Mouse (Mus musculus): ENCODE measurements around the gene Galnt12.
"Not testable (repeated sequence)": the region's sequence is repeated elsewhere in the genome, so short reads cannot be mapped to it uniquely, and the experiment has no call there.

Gene Galnt12

DNA sequence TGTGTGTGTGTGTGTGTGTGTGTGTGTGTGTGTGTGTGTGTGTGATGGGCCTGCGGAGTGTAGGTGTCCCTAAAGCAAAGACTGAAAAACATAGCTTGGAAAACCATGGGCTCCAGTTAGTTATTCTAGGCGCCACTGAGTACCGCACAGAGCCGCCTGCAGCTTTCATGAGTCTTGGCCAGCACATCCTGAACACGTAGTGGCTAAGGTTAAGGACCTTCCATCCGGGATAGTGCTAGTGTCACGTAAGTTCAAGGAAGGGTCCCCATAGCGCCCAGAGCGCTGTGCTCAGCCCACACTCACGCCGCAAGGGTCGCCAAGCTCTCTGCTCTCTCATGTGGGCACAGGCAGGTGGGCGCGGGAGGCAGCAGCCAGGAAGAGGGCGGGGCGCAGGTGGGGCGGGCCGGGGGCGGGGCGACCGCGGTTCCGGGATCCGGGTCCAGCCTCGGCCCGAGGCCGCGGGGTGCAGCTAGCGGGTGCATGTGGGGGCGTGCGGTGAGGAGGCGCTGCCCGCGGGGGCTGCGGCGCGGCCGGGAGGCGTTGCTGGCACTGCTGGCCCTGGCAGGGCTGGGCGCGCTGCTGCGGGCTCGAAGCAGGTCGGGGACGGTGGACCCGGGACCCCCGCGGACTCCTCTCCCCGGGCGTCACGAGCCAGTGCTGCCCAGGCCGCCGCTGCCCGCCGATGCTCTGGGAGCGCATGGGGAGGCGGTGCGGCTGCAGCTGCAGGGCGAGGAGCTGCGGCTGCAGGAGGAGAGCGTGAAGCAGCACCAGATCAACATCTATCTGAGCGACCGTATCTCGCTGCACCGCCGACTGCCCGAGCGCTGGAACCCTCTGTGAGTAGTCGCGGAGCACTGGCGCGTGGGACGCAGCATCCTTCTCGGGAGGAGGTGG, at the start of gene Galnt12:
Gene Galnt12, plus strand, starts transcription at position 417 of the 894 bp plus-strand sequence.
- DNase-seq (ENCODE audit: low read depth, low spot score): no peak

DNA sequence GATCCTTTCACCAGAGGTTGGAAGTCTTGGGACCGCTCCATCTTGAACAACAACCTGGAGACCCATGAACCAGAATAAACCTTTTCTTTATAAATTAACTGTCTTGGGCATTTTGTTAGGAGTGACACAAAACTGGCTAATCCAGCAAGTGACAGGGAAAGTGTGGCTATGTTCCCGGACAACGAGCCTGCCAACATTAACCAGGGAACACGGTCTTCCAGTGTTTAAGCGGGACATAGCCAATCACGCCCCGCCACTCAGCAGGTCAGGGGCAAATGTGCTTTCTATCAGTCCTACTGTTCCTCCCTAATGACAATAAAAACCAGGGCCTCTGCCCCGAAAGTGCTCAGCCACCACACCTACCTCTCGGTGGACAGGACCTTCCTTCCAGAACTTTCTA, 47.8 kb upstream of the Galnt12 start:
- DNase-seq (ENCODE audit: low read depth, low spot score): no peak

DNA sequence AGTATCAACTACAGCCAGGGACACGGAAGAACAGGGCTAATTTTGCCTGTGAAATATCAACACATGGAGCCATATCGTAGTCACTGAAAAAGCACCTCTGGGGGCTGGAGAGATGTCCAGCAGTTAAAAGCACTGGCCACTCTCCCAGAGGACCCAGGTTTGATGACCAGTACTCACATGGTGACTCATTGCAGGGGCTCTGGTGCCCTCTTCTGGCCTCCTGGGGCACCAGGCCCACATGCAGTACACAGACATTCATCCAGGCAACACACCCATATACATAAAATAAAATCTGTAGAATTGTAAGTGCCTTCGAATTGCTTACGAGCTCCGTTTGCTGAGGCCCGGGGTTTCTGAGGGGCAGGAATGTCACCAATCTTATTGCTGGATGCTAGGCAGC, 44.7 kb upstream of the Galnt12 start:
- DNase-seq (ENCODE audit: low read depth, low spot score): no peak

DNA sequence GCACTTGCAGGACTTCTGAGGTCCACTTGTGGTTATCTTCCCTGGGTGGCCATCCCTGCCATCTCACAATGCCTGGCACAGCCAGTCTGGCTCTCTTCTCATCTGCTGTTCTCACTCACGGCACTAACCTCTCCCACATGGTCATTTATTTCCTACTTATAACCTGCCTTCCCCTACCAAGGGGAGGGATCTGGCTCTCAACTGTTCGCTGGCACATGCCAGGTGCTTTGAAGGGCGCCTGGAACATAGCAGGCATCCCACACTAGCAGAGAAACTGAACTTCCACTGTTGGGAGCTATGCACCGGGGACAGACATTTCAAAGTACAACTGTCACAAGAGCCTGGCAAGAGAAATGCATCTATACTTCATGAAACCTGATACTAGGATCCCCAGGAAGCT, 43.9 kb upstream of the Galnt12 start:
- DNase-seq (ENCODE audit: low read depth, low spot score): no peak

DNA sequence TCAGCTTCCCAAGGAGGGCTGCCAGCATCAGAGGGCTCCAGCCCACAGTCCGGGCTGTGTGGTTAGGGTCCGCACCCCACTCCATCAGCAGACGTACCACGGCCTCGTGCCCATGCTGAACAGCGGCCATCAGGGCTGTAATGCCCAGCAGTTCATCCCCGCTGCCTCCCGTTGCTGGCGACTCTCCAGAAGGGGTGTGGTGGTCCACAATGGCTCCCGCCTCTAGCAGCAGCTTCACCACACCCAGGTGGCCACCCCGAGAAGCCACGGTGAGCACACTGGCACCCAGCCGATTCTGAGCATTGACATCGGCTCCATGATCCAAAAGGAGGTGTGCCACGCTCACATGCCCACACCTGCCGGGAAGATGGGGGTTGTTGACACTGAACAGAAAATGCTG, 42.5 kb upstream of the Galnt12 start:
- DNase-seq (ENCODE audit: low read depth, low spot score): no peak

DNA sequence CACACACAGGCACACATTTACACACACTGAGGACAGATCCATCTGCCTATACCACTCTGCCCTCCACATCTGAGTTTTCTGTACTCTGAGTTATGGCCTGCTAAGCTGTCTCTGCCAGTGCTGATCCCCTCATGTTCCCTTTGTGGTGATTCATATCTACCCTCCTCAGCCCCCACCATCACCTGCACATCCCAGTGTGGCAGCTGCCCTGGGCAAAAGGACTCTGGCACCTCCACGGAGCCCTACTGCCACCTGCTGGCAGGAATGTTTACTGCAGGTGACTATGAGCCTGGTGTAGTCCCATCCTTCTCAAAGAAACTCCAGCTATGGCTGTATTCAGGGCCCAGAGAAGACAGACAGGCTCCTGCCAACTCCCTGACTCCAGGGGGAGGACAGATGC, 41.5 kb upstream of the Galnt12 start:
- DNase-seq (ENCODE audit: low read depth, low spot score): no peak

DNA sequence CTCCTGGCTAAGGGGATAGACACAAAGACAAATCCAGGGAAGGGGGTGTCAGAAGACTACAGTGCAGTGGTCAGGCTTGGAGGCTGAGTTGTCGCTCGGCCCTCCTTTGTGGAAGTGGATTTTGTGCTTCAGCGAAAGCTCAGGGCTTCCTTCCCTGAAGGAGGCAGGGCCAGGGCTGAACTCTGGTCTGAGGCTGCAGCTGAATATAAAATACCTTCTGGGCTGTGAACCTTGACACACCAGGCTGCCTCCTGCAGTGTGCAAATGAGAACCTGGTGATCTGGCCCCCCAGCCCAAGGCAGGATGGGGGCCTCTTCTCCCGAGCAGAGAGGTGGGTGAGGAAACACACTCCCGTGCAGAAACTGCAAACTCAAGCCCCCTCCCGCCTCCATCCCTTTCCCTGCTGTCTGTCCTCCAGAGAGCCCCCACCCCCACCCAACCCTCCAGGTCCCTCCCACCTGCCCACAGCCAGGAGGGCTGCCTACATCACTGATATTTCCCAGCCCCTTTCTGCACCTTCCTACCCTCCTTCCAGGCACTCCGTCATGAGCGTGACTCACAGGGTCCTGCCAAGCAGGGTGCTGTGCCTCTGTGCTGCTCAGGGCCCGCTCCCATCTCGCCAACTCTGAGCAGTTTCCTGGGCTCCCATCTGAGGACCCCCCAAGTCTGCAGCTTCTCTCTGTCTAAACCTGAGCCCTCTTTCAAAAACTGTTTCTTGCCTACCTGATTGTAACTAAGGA, 40.9 kb upstream of the Galnt12 start:
- DNase-seq (ENCODE audit: low read depth, low spot score): no peak

DNA sequence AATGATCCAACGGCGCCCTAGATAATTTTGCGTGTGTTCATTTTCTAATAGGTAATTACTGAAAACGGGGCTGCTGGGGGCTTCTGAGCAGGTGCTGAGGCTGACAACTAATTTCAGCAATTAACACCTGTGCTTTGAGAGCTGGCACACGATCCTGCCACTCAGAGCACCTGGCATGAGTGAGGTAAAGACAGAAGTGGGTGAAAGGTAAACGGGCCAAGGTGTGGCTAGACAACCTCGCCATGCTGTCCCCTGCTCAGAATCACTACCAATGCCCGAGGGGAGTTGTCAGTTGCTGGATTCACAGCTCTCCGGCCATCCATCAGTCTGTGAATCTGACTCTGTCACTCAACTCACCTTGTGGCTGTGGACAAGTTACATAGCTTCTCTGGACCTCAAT, 39.8 kb upstream of the Galnt12 start:
- DNase-seq (ENCODE audit: low read depth, low spot score): no peak

DNA sequence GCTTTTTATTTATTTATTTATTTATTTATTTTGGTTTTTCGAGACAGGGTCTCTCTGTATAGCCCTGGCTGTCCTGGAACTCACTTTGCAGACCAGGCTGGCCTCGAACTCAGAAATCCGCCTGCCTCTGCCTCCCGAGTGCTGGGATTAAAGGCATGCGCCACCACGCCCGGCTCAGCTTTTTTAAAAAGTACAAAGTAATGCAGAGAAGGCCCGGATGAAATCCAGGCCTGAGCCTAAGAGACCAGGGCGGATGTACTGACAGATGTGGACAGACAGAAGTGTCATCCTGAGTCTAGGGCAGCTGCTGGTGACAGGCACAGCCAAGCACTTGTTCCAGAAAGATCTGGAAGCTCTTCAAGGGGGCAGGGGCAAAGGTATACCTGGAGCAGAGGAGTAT, 36.5 kb upstream of the Galnt12 start:
- not testable (repeated sequence) for DNase-seq (ENCODE audit: low read depth, low spot score)

DNA sequence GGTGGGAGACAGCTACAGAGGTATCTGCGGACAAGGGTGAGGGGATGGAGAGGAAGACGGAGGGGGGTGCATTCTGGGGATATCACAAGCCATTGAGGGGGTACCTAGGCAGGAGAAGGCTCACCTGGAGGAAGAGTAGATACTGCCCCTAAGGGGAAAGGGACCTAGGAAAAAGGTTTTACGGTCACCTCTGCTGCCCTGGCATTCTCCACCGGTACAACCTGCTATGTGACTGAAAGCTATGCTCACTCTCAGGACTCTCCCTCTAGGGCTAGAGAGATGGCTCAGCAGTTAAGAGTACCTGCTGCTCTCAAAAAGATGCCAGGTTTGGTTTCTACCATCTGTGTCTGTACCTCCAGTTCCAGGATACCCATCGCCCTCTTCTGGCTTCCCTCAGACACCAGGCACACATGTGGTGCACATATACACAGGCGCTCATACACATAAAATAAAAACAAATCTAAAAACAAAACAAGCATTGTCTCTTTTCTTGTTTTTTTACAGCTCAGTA, 36.1 kb upstream of the Galnt12 start:
- DNase-seq (ENCODE audit: low read depth, low spot score): no peak

DNA sequence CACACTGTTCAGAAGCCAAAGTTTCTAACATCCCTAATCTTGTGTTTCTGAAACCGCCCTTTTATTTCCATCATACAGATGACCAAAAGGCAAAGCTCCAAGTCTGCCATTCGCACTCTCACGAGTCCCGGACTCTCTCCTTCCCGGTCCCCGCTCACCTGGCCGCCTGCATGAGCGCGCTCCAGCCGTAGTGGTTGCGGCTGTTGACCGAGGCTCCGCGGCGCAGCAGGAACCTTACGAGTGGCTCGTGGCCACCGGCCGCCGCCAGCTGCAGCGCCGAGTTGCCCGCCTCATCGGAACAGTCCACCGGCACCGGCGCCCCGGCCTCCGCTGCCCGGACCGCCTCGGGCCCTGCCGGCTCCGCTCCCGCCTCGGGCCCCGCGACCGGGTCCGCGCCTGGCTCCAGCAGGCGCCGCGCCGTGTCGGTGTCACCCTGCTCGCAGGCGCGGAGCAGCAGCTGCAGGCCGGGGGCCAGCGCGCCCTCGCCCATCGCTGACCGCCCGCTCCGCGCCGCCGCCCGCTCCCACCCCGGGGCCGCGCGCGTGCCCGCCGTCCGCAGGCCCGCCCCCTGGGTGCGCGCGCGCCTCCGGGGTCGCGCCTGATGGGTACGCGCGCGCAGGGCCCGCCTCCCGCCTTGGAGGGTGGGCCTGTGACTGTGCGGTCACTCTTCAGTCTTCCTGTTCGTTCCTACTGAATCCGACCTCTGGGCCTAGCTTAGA, 34.8 kb upstream of the Galnt12 start, which contains the start of gene Anks6:
Gene Anks6, minus strand, starts transcription at position 637 of the 719 bp plus-strand sequence.
- peak; percentile 49 for DNase-seq (ENCODE audit: low read depth, low spot score)

DNA sequence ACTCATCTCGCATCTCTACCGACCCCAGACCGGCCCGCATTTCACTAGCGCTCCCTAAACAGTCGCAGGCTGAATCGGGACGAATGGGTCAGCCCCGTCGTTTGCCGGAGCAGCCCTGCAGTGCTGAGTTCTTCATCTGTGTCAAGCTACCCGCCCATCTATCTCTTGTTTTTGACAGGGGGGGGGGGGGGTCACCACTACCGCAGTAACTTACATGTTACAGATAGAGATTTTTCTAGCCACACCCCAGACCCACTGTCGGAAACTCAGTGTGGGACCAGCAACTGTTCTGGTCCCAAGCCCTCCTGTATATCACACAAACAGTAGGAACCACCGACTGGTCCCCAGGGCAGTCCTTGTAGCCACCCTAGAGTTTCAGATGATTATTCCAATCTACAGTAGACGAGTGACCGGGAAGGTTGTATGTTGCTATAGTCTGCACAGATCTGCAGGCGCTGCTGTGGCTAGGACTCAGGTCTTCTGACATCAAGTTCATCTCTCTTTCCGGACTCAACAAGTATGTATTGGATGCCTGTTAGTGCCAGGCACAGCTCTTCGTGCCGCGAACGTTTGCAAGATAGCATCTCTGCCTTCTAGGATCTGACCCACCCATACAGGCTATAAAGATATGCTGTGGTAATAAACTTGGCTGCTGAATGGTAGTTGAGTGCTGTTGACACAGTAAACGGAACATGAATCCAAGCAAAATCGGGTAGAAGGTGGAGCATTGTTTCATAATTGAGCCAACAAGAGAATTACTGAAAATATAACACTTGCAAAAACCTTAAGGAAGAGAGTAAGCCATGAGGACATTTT, 34.0 kb upstream of the Galnt12 start:
- DNase-seq (ENCODE audit: low read depth, low spot score): no peak

DNA sequence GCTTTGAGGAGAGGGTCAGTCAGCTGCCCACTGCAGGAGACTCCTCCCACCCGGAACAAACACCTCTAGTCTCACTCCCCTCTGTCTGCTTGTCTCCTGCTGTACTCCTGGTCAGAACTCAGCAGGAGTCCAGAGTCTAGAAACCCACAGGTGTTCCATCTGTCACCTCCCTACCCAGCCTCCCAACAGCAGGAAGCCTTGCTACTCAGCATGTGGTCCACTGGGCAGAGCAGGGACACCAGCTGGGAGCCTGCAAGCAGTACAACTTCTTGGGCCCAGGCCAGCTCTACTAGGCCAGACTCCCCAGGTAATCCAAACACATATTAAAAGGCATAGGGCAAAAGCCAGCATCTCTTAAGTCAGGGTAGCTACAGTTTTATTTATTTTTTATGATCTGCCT, 30.8 kb upstream of the Galnt12 start:
- DNase-seq (ENCODE audit: low read depth, low spot score): no peak

DNA sequence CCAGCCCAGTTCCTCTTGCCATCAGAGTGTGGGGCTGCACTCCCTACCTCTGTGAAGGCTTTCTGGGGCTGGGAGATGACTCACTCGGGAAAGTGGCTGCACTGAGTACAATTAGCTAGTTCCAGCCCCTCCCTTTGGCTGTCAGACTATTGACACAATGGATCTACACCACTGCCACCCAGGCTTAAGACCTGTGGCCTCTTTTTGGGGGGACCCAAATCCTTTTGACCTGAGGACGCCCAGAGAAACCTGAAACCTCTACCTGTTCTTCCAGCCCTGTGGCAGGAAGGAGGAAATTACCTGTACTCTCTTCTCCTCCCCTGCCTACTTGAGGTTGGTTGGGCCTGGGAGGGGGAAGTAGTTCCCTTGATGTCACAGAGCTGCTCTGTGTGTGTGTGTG, 16.7 kb upstream of the Galnt12 start:
- no peak for DNase-seq (ENCODE audit: low read depth, low spot score)

DNA sequence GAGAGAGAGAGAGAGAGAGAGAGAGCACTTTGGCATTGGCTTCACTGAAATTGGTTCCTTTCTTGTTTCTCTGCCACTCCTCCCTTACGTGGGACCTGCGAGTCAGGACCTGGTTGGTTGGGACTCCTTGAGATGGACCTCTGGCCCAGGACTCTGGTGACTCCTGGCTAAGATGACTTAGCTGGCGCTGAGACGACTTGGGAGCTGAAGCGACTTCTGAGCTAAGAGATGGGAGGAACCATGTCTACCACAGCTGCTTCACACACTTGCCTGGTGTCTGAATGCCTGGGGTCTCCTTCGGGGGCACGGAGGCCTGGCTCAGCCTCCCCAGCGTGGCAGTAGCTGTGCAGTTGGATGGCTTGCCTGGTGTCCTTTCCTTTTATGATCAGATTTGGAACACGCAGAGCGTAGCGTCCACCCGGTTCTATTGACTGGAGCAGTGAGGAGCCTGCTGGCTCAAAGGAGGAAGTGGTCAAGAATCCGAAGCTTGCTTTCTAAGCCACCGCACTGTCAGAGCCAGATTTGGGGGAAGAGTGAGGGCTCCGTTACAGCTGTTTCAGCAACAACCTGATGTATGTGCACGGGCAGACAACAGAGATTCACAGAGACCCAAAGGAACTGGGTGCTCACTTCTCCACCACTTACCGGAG, 11.6 kb upstream of the Galnt12 start:
- DNase-seq (ENCODE audit: low read depth, low spot score): no peak

DNA sequence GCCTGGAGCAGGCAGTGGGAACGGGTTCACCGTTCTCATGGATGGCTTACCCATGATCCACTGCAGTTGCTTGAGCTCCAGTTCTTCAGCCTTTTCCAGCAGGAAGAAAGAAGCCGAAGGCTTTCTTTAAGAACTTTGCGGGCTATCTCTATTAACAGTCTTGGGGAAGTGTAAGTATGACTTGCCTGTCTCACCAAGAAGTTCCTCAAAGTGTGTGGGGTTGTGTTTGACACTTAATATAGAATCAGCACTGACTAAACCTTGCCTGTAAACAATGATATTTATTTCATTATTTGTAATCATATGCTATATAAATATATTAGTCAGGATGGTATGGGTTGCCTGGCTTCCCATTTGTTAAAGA, 11.1 kb upstream of the Galnt12 start:
- no peak for DNase-seq (ENCODE audit: low read depth, low spot score)

DNA sequence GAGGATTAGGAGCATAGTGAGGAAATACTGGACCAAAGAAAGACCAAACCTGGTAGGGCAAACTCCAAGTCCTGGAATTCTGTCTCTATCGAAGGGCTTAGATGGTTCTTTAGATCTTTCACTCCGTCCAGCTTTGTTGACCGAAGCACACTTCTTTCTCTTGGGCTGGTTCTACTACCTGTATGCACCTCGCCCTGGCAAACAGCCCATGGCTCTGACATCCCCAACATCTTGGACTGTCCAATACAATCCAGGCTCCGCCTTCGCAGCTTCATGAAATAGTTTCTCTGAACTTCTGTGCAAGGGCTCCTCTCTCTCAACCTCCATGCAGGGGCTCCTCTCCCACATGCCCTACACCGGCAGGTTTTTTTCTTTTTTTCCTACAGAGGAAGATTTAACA, 7.9 kb upstream of the Galnt12 start:
- no peak for DNase-seq (ENCODE audit: low read depth, low spot score)

DNA sequence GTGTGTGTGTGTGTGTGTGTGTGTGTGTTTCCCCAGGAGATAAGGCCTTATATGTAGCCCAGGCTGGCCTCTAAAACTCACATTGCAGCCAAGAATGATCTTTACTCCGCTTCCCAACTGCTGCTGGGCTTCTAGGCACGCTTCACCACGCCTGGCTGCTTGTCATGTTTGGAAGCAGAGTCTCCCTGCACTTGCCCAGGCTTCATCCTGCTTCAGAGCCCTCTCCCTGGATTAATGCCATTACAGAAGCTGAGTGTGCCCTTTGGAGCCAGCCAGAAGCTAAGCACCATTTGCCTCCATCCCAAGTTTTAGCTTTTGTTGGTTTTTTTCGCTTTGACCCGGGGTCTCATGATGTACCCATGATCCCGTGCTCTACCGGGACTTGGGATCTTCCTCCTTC, 3.0 kb upstream of the Galnt12 start:
- no peak for DNase-seq (ENCODE audit: low read depth, low spot score)

DNA sequence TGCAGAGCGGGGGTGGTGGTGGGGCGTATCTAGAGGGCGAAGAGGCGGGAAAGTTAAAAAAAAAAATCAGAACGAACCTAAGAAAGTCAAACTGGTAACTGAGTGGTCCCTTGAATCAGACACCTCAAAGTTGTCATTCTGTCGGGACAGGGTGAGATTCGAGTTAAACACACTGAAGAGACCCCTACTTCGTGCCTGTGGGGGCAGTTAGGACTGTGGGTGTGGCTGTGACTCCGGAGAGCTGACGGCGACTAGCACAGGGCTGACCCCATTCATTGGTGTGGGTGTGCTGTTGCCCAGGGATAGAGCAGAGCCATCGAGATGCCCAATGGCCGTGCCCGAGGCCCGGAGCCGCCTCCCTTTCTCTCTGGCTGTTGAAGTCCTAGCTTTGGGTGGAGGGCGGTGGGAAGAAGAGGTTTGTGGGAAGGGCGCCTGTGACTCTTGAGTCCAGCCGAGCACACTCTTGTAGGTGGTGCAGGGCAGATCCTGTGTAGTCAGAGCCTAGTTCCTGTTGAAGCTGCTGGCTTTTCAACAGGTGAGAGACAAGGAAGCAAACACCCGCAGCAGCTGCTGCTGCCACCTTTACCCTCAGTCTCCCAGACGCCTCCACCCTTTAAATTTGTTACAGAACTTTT, 795 bp downstream of the Galnt12 start:
- DNase-seq (ENCODE audit: low read depth, low spot score): no peak

DNA sequence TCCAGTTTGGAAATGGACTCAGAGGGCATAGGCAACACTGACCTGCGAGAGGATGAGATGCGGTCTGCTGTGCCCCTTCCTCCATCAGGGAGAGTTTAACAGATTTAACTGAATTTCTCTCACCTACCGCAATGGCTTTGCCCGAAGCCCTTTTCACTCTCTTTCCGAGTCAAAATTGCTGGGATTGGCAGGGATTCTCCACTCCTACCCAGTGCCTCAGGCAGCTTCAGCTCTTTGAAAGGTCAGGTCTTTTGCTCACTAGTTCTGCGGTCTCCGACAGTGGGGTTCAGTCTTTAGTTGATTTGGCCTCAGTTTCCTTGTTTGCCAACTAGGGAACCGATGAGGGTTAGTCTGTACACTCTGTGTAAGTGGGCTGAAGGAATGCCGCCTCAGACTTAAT, 1.5 kb downstream of the Galnt12 start:
- DNase-seq (ENCODE audit: low read depth, low spot score): no peak
